Mouse (Mus musculus): ENCODE results near the gene Gab1. TPM values are rescaled to one million over a fixed set of nuclear protein-coding genes. Genes with fewer than 3 reads are reported as not detected.

Gab1 gene
- polyA plus RNA-seq, 1 experiment = 0.24 TPM

GRCm38 (mm10) chr8:80853208-80853607 lies 27.1 kb downstream of the Gab1 start:
- TF ChIP-seq TAL1 (IDR thresholded peaks at IDR 0.05; ENCODE audit: low read length) (no peak), GATA1 (IDR thresholded peaks at IDR 0.05; ENCODE audit: low read length) (no peak)
- Histone ChIP-seq H3K9me3 (ENCODE audit: control insufficient read depth, low read length) (peaks cover 2% of the 10 kb centered on the region; the same call in 1 of the 2 replicates), H3K27me3 (ENCODE audit: control insufficient read depth) (no peaks in the 10 kb centered on the region), H3K4me1 (ENCODE audit: control insufficient read depth) (peaks cover 15% of the 10 kb centered on the region), H3K36me3 (ENCODE audit: control insufficient read depth) (peaks cover 79% of the 10 kb centered on the region), H3K4me3 (replicated peaks) (no peak overlapping the region)

DNA sequence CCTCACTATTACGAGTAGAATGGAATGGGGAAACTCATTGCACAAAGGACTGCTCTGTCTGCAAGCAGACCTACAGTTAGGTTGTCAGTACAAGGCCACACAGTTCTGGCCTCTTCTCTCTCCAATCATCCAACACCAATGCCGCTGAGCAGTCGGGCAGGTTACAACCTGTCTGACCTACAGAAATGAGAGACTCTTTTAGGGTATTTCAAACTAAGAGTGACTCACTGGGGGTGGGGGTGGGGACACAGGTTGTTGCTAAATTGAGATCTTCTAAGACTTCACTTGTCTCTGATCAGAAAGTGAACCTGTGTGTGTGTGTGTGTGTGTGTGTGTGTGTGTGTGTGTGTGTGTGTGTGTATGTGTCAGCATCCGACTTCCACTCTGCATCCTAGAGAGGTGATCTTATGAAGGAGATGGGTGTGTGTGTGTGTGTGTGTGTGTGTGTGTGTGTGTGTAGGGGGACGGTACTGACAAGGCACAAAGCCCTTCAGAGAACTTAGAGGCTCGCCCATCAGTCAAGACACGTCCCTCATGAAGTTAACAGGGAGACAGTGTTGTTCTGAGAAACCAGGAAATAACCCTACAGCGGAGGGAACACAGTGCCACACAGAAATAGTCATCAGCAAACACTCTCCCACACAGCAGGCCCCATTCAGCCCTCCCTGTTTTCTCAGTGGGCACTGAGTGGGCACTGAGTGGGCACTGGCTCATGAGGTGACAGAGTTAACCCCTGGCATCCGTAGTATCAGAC lies 27.7 kb downstream of the Gab1 start:
- H3K4me3 ChIP-seq (replicated peaks) = no peak overlapping the region
- TF ChIP-seq GATA1 (IDR thresholded peaks at IDR 0.05; ENCODE audit: low read length) (no peak), TAL1 (IDR thresholded peaks at IDR 0.05; ENCODE audit: low read length) (no peak)
- H3K27me3 ChIP-seq (ENCODE audit: control insufficient read depth) = no peaks in the 10 kb centered on the region
- peaks cover 2% of the 10 kb centered on the region; the same call in 1 of the 2 replicates for H3K9me3 ChIP-seq (ENCODE audit: control insufficient read depth, low read length)
- H3K4me1 ChIP-seq (ENCODE audit: control insufficient read depth) = peaks cover 10% of the 10 kb centered on the region
- H3K36me3 ChIP-seq (ENCODE audit: control insufficient read depth) = peaks cover 79% of the 10 kb centered on the region

GRCm38 (mm10) chr8:80851648-80852047 lies 28.7 kb downstream of the Gab1 start:
- Histone ChIP-seq H3K4me3 (replicated peaks) (no peak overlapping the region), H3K36me3 (ENCODE audit: control insufficient read depth) (peaks cover 84% of the 10 kb centered on the region), H3K27me3 (ENCODE audit: control insufficient read depth) (no peaks in the 10 kb centered on the region), H3K9me3 (ENCODE audit: control insufficient read depth, low read length) (peaks cover 2% of the 10 kb centered on the region; the same call in 1 of the 2 replicates), H3K4me1 (ENCODE audit: control insufficient read depth) (peaks cover 10% of the 10 kb centered on the region)
- TF ChIP-seq GATA1 (IDR thresholded peaks at IDR 0.05; ENCODE audit: low read length) (no peak), TAL1 (IDR thresholded peaks at IDR 0.05; ENCODE audit: low read length) (no peak)

GRCm38 (mm10) chr8:80850013-80850412 lies 30.3 kb downstream of the Gab1 start:
- TF ChIP-seq GATA1 (IDR thresholded peaks at IDR 0.05; ENCODE audit: low read length) (no peak), TAL1 (IDR thresholded peaks at IDR 0.05; ENCODE audit: low read length) (no peak)
- Histone ChIP-seq H3K9me3 (ENCODE audit: control insufficient read depth, low read length) (no peaks in the 10 kb centered on the region), H3K27me3 (ENCODE audit: control insufficient read depth) (no peaks in the 10 kb centered on the region), H3K4me3 (replicated peaks) (no peak overlapping the region), H3K4me1 (ENCODE audit: control insufficient read depth) (peaks cover 10% of the 10 kb centered on the region), H3K36me3 (ENCODE audit: control insufficient read depth) (peaks cover 85% of the 10 kb centered on the region)

DNA sequence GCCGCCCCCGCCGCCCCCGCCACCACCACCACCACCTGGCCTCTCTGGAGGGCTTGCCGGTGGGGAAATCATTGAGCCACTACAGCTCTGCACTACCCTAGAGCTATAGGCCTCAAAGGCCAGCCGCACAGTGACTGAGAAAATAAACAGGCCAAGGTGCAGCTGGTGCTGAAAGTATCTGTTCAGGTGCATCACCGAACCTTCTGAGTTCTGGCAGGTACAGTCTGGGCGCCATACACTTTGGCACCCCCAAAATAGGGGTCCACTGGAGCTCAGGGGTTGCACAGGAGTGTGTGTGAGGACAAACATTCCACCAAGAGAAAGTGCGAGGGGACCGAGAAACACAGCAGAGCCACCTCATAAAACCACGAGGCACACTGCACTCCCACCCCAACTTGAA lies 31.7 kb downstream of the Gab1 start:
- Histone ChIP-seq H3K9me3 (ENCODE audit: control insufficient read depth, low read length) (no peaks in the 10 kb centered on the region), H3K4me3 (replicated peaks) (no peak overlapping the region), H3K27me3 (ENCODE audit: control insufficient read depth) (no peaks in the 10 kb centered on the region), H3K36me3 (ENCODE audit: control insufficient read depth) (peaks cover 83% of the 10 kb centered on the region), H3K4me1 (ENCODE audit: control insufficient read depth) (peaks cover 9% of the 10 kb centered on the region)
- no peak for TF ChIP-seq TAL1 (IDR thresholded peaks at IDR 0.05; ENCODE audit: low read length)
- TF ChIP-seq GATA1 (IDR thresholded peaks at IDR 0.05; ENCODE audit: low read length) = no peak

DNA sequence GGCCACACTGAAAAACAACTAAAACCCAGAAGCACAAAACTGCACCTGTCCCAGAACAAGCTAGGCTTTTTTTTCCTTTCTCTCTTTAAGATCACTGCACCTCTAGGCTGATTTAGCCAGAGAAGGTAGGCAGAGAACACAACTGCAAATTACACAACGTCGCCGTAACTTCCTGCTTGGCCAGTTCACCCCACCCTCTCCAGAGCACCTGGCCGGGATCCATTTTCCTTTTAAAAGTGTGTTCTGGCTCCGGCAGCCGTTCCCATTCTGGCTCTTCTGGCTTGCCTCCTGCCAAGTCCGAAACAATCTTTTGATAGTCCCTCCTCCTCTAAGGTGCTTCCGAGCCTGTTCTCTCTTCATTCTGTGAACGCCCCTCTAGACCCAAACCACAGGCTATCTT lies 32.4 kb downstream of the Gab1 start:
- H3K4me1 ChIP-seq (ENCODE audit: control insufficient read depth) = peaks cover 5% of the 10 kb centered on the region
- H3K27me3 ChIP-seq (ENCODE audit: control insufficient read depth) = no peaks in the 10 kb centered on the region
- H3K9me3 ChIP-seq (ENCODE audit: control insufficient read depth, low read length) = no peaks in the 10 kb centered on the region
- peaks cover 78% of the 10 kb centered on the region for H3K36me3 ChIP-seq (ENCODE audit: control insufficient read depth)
- TF ChIP-seq TAL1 (IDR thresholded peaks at IDR 0.05; ENCODE audit: low read length) = no peak
- no peak for TF ChIP-seq GATA1 (IDR thresholded peaks at IDR 0.05; ENCODE audit: low read length)
- H3K4me3 ChIP-seq (replicated peaks) = no peak overlapping the region

- Histone ChIP-seq H3K4me3 (replicated peaks) (no peak overlapping the region), H3K36me3 (ENCODE audit: control insufficient read depth) (peaks cover 83% of the 10 kb centered on the region), H3K4me1 (ENCODE audit: control insufficient read depth) (peaks cover 1% of the 10 kb centered on the region; the same call in 1 of the 2 replicates), H3K9me3 (ENCODE audit: control insufficient read depth, low read length) (no peaks in the 10 kb centered on the region), H3K27me3 (ENCODE audit: control insufficient read depth) (no peaks in the 10 kb centered on the region)
- TF ChIP-seq GATA1 (IDR thresholded peaks at IDR 0.05; ENCODE audit: low read length) (no peak), TAL1 (IDR thresholded peaks at IDR 0.05; ENCODE audit: low read length) (no peak)
Measured at GRCm38 (mm10) chr8:80845284-80845683, 35.0 kb downstream of the Gab1 start.

GRCm38 (mm10) chr8:80843744-80844434 lies 36.4 kb downstream of the Gab1 start:
- peaks cover 1% of the 10 kb centered on the region; the same call in 1 of the 2 replicates for H3K4me1 ChIP-seq (ENCODE audit: control insufficient read depth)
- H3K36me3 ChIP-seq (ENCODE audit: control insufficient read depth) = peaks cover 80% of the 10 kb centered on the region
- H3K4me3 ChIP-seq (replicated peaks) = no peak overlapping the region
- no peaks in the 10 kb centered on the region for H3K9me3 ChIP-seq (ENCODE audit: control insufficient read depth, low read length)
- H3K27me3 ChIP-seq (ENCODE audit: control insufficient read depth) = no peaks in the 10 kb centered on the region
- TF ChIP-seq TAL1 (IDR thresholded peaks at IDR 0.05; ENCODE audit: low read length) (no peak), GATA1 (IDR thresholded peaks at IDR 0.05; ENCODE audit: low read length) (no peak)

DNA sequence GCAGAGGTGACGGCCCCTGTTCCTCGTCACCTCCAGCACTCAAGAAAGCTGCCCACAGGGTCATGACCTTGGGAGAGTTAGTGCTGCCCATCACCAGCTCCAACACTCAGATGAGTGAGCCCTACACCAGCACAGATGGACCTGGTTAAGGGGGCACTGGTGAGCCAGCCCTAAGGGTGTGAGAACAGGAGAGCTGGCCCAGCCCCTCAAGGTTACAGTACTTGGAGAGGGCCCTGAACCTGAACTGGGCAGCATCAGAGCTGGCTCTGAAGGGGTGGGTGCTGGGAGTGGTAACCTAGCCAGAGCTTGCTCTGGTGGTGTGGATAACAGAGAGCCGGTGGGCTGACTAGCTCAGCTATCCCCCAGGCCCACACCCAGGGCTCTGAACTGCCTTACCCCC lies 37.8 kb downstream of the Gab1 start:
- Histone ChIP-seq H3K36me3 (ENCODE audit: control insufficient read depth) (peaks cover 79% of the 10 kb centered on the region), H3K4me3 (replicated peaks) (no peak overlapping the region), H3K27me3 (ENCODE audit: control insufficient read depth) (no peaks in the 10 kb centered on the region), H3K9me3 (ENCODE audit: control insufficient read depth, low read length) (no peaks in the 10 kb centered on the region), H3K4me1 (ENCODE audit: control insufficient read depth) (peaks cover 1% of the 10 kb centered on the region; the same call in 1 of the 2 replicates)
- TF ChIP-seq GATA1 (IDR thresholded peaks at IDR 0.05; ENCODE audit: low read length) (no peak), TAL1 (IDR thresholded peaks at IDR 0.05; ENCODE audit: low read length) (no peak)

Data from erythroblast, embryonic 14.5 days (primary cell).